Mouse (Mus musculus): ENCODE results near the gene Vmn1r103. TPM values are rescaled to one million over a fixed set of nuclear protein-coding genes. Genes with fewer than 3 reads are reported as not detected.

Gene Vmn1r103
- total RNA-seq (2023) = not detected

DNA sequence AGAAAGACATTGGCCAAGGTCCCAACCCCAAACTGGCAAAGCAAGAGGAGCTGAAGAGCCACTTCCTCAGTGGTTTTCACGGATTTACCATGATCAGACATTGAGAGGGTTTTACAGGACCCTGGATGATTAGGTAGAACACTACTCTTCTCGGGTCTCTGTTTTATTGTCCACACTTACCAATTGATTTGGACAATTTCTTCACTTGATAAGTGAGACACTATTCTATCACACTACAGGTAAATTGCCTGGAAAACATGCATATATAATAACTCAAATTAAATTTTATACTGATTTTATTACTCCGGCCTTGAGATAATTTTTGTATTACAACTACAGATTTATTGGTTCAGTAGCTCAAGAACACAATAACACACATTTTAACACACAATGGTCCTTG lies at the start of gene Vmn1r103:
Vmn1r103 (minus strand) TSS at position 101 of the 400 bp plus-strand sequence.

DNA sequence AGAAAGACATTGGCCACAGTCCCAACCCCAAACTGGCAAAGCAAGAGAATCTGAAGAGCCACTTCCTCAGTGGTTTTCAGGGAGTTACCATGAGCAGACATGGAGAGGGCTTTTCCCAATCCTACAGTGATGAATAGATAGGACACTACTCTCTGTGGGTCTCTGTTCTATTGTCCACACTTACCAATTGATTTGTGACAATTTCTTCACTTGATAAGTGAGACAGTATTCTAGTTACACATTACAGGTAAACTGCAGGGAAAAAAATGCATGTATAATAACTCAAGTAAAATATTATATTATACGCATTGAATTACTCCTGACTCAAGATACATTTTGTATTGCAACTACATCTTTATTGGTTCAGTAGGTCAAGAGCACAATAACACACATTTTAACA lies 35.3 kb upstream of the Vmn1r103 start, which contains the start of gene Gm5726:
Gm5726 (minus strand) TSS at position 101 of the 400 bp plus-strand sequence.

DNA sequence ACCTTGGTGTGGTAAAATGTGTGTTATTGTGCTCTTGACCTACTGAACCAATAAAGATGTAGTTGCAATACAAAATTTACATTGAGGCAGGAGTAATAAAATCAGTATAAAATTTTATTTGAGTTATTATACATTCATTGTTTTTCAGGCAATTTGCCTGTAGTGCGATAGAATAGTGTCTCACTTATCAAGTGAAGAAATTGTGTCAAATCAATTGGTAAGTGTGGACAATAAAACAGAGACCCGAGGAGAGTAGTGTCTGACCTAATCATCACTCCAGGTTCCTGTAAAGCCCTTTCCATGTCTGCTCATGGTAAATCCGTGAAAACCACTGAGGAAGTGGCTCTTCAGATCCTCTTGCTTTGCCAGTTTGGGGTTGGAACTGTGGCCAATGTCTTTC lies 23.2 kb upstream of the Vmn1r103 start, which contains the start of gene Vmn1r104:
Vmn1r104 (plus strand) TSS at position 301 of the 400 bp plus-strand sequence.

DNA sequence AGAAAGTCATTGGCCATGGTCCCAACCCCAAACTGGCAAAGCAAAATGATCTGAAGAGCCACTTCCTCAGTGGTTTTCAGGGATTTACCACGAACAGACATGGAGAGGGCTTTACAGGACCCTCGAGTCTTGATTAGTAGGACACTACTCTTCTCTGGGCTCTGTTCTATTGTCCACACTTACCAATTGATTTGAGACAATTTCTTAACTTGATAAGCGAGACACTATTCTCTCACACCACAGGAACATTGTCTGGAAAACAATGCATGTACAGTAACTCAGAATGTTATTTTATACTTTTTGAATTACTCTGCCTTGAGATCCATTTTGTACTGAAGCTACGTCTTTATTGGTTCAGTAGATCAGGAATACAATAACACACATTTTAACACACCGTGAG lies 35.5 kb downstream of the Vmn1r103 start, which contains the start of gene Gm10670:
Gm10670 (minus strand) TSS at position 101 of the 400 bp plus-strand sequence.

Other genes starting within 250 kb of the Vmn1r103 start
- not detected for gene Gm5890, start 247.7 kb downstream of the Vmn1r103 start, total RNA-seq (2023)
- not detected for gene Gm4133, start 176.5 kb downstream of the Vmn1r103 start, total RNA-seq (2023)
- not detected for gene Gm5728, start 135.1 kb downstream of the Vmn1r103 start, total RNA-seq (2023)
- not detected for gene Vmn1r100, start 92.6 kb downstream of the Vmn1r103 start, total RNA-seq (2023)
- not detected for gene Vmn1r101, start 67.9 kb downstream of the Vmn1r103 start, total RNA-seq (2023)
- not detected for gene Gm10670, start 35.6 kb downstream of the Vmn1r103 start, total RNA-seq (2023)
- gene Vmn1r104, start 23.3 kb upstream of the Vmn1r103 start, total RNA-seq (2023) = not detected
- gene Gm5726, start 35.2 kb upstream of the Vmn1r103 start, total RNA-seq (2023) = not detected
- not detected for gene Gm4141, start 65.7 kb upstream of the Vmn1r103 start, total RNA-seq (2023)
- gene Gm4513, start 88.5 kb upstream of the Vmn1r103 start, total RNA-seq (2023) = not detected
- gene Vmn1r107, start 158.4 kb upstream of the Vmn1r103 start, total RNA-seq (2023) = not detected
- gene Vmn1r111, start 192.7 kb upstream of the Vmn1r103 start, total RNA-seq (2023) = not detected
- not detected for gene Gm10668, start 220.1 kb upstream of the Vmn1r103 start, total RNA-seq (2023)